Mouse (Mus musculus) gastrocnemius, postnatal 4 days (tissue): ENCODE measurements around the gene Cc2d2a. TPM values are rescaled to one million over a fixed set of nuclear protein-coding genes. Genes with fewer than 3 reads are reported as not detected.

ENCODE experiments used
- DNase-seq, 2 experiments: peaks; one replicate each; pipeline ENCODE4 v3.0.0; 2021 to 2022; ENCODE audit warnings: low spot score in 2 of 2, mixed read lengths in 2 of 2
- long read RNA-seq, 2 experiments: library from polyadenylated mRNA; stranded (forward); transcript quantifications; one replicate each; pipeline ENCODE4 v2.0.0; 2021
- total RNA-seq, 2 experiments: library from RNA; stranded (reverse); gene quantifications; 2 replicates each; pipeline ENCODE4 v1.2.3; 2021

Cc2d2a gene
- 10 to 100 TPM; 15.3 to 17.5 TPM for total RNA-seq
- long read RNA-seq, experiment 1, partial matches to known transcripts: 2 of 4 reads
- long read RNA-seq, experiment 1, other reads (novel, unspliced or antisense): 2 of 4 reads
- long read RNA-seq, experiment 2, partial matches to known transcripts: 0 of 3 reads
- long read RNA-seq, experiment 2, other reads (novel, unspliced or antisense): 3 of 3 reads

DNA sequence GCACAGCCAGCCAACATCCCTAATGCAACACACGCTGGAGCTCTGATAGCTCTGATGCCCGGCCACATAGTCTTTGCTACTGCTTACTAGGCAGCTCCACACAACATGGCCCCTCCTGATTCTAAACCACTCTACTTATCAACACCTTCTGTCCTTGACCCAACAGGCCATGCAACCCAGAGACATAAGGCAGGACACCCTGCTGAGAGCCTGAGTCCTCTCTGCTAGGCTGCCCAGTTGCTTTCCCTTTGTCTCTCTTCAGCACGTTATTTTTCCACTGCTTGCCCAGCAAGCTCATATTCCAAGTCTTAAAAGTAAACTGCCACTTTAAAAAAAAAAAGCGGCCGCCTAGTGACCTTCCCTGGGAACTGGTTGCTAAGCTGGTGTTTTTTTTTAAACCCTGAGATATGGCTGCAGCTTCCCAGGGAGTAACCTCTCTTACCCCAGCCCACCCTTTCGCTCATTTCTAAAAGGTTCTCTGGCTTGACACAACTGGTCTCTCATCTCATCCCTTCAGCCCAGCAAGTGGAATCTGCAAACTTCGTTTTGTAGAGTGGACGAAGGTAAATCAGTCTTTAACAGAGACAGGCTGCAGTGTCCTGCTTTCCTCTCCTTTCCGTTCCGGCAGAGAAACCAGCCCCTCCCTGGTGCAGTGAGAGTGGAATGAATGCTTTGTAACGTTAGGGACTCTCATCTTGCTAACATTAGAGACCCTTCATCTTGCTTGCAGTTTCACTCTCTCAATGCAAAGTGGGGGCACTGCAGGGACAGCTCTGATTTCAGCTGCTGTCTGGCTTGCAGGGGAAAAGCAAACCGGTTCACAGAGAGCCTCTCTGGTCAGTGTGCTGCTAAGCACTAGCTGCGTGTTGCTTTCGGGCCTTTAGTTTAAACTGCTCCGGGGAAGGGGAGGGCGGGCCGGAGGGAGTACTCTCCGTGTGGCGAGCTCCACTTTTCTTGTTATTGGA, at the start of gene Cc2d2a:
Gene Cc2d2a, plus strand, starts transcription at position 350 of the 965 bp plus-strand sequence.
- DNase-seq: peak in 1 of 2 experiments; percentile 40

- DNase-seq: no peak
These were observed 40.4 kb upstream of the Cc2d2a start for GRCm38 (mm10) chr5:43621575-43622299.

GRCm38 (mm10) chr5:43625407-43625806, 36.7 kb upstream of the Cc2d2a start:
- no peak for DNase-seq

DNA sequence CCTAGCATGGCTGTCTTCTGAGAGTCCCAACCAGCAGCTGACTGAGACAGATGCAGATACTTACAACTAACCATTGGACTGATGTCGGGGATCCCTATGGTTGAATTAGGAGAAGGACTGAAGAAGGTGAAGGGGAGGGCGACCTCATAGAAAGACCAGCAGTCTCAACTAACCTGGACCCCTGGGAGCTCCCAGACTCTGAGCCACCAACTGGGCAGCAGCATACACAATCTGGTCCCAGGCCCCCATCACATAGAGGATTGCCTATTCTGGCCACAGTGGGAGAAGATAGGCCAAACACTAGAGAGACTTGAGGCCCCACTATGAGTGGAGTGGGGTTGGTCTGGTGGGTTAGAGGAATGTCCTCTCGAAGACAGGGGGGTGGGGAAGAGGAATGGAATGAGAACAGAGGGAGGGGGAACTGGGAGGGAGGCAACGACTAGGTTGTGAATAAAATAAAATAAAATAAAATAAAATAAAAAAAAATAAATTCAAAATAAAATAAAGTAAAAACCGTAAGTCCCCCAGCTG, 28.0 kb upstream of the Cc2d2a start:
- no peak for DNase-seq

GRCm38 (mm10) chr5:43634602-43635081, 27.5 kb upstream of the Cc2d2a start:
- no peak for DNase-seq

DNA sequence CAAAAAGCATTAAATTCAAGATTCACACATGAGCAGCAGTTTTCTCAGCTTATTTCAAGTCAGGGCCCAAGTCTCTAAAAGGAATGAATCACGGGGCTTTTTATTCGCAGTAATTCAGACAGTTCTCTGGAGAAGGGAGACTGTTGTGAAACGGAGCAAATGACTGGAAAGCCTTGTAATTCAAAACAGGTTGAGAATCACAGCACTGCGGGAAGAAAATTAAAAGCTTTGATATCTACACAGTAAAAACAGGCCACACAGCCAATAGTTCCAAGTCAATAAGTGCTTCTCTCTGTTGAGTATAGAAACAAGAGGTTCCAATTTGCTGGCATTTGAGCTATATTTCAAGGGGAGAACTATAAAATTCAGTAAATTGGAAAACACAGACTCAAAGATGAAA, 17.1 kb upstream of the Cc2d2a start:
- DNase-seq: no peak

DNA sequence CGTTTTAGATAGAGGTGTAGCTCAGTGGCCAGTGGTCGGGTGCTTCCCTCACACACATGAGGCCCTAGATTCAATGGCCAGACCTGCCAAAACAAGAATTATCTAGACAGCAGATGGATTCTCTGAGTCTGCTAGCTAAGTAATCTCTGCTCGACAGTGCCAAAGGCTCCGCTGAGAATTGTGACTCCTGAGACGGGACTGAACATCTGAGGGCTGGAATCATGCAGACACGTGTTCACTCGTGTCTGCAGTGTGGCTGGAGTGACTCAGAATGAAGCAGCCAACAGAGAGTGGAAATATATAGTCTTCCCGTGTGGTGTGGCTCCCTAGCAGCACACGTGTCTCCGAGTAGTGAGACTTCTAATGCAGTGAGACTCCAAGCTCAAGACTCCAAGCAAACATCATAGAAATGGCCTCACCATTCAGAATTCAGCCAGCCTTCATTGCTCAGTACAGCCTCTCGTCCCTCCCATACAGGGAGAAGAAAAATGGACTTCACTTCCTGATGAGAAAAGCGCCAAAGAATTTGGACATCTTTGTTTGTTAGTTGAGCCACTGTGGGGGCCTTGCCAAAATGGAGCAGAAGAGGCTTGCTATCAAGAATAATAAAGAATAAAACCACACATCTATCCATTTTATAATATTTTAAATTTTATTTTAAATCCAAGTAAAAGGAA, 14.9 kb upstream of the Cc2d2a start:
- DNase-seq: no peak

- no peak for DNase-seq
These were observed 648 bp upstream of the Cc2d2a start for GRCm38 (mm10) chr5:43661498-43661897.

- no peak for DNase-seq
These were observed 1.4 kb downstream of the Cc2d2a start for GRCm38 (mm10) chr5:43663531-43663930.

DNA sequence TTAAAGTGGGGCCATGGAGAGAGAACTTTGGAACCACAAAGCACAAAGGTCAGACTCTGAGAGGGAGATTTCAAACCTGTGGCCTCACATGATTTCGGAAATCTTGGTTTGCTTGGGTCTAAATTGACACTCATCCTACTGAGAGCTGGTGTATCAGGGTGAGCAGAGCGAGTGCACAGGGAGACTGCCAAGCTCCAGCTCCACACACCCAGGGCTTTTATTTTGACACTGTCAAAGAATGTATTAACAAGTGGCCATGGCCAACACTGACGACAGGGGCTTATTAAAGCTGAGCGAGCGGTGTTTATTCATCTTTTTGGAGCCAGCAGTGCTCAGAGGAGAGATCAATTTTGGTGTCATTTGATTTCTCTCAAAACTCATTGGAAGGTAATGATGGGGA, 3.0 kb downstream of the Cc2d2a start:
- DNase-seq: no peak

GRCm38 (mm10) chr5:43669118-43669645, 7.0 kb downstream of the Cc2d2a start:
- DNase-seq: no peak

- DNase-seq: peak; percentile 41 to 73
These were observed 10.2 kb downstream of the Cc2d2a start for GRCm38 (mm10) chr5:43672177-43672911.

GRCm38 (mm10) chr5:43673083-43673482, 10.9 kb downstream of the Cc2d2a start:
- no peak for DNase-seq

DNA sequence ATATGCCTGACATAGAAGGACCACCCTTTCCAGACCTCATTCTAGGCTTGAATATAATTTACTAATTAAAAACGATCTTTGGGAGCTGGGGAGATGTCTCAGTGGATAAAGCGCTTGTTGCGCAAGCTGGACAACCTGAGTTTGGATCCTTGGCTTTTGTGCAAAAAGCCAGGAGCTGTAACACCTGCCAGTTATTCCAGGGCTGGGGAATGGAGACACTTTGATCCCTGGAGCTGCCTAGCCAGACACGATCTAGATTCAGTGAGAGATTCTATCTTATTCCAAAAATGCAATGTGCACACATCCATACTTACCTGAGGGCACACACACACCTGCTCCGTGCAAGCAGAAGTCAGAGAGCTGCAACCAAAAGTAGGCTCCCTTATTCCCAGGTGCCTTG, 23.3 kb downstream of the Cc2d2a start:
- no peak for DNase-seq

- no peak for DNase-seq
These were observed 30.3 kb downstream of the Cc2d2a start for GRCm38 (mm10) chr5:43692489-43692888.

DNA sequence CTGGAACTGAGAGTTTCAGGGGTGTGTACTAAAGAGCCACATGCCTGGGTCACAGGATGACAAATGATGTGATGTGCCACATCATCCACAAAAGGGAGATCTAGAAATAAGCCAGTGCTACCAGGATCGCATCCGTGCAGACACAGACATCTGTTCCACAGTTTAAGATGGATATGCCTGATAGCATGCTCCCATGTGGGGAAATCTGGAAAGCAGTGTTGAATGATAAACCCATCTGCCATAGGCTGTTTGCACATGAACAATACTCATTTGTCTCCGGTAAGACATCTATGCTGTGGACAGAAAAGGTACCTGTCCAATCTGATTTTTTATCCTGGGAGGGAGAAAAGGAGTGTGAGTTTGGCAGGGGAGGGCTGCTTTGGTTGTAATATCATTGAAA, 35.0 kb downstream of the Cc2d2a start:
- DNase-seq: no peak

DNA sequence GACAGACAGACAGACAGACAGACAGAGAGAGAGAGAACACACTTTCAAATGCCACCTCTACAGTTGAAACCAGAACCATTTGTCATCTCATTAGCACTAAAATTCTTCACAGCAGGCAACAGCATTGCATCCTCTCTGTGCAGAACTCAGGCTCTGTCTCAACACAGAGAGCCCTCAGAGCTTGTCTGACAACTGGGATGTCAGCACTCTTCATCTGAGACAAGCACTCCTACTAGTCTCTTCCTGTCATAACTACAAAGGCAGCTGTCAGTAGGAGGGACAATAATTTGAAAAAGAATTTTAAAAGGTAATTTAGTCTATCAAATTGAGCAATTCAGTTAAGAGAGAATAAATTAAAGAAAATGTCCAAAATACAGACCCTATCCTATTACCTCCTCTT, 37.1 kb downstream of the Cc2d2a start:
- no peak for DNase-seq

DNA sequence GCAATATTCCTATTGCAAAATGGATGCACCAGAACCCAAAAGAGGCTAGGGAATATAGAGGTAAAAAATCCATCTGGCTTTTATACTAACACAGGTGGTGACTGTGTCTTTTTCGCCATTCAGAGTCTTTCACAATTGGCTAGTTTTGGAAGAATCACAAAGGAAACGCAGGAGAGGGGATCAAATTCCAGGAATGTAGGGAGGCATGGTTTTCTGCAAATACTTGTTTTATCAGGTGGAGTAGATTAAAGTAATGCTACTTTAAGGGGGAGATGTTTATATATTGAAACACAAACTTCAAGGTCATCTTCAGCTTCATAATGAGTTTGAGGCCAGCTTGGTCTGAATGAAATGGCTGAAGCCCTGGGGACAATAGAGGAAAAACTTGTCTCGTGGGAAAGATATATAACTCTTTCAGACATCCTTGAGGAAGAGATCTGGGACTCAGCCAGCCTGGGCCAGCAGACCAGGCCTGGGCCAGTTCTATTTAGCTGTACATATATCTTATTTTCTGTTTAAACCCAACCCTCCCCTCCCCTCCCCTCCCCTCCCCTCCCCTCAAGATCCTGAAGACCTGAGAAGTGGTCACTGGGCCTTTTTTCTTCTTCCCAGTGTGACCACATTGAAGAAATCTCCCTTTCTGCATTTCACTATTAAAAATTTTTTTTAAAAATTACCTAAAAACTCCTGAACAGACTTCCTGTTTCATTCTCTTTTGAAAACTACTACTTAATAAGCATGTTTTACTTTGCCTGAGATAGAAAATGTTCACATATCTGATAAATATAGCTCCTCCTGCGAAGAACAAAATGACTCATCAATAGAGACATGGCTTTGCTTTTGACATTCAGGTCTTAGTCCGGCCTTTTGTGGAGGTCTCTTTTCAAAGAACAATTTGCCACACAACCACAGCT, 59.6 kb downstream of the Cc2d2a start:
- DNase-seq: no peak

DNA sequence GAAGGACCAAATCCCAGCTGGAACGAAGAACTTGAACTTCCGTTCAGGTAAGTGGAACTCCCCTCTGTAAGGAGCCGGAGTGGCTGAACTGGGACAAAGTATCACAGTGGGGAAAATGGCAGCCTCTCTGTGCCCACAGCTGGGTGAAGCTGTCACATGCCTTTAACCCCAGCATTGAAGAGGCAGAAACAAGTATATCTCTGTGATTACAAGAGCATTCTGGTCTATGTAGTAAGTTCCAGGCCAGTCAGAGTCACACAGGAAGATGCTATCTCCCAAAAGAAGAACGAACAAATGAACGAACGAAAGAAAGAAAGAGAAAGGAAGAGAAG, 60.3 kb downstream of the Cc2d2a start:
- no peak for DNase-seq
